Mouse (Mus musculus): ENCODE data around the gene Slc9a5. TPM values are rescaled to one million over a fixed set of nuclear protein-coding genes. Genes with fewer than 3 reads are reported as not detected.
A peak's percentile ranks its signal among the peaks of the same experiment; 100 is the strongest.

The Slc9a5 gene
- total RNA-seq (2022): 10 to 100 TPM; 13.9 to 15.4 (median 14.4) TPM

DNA sequence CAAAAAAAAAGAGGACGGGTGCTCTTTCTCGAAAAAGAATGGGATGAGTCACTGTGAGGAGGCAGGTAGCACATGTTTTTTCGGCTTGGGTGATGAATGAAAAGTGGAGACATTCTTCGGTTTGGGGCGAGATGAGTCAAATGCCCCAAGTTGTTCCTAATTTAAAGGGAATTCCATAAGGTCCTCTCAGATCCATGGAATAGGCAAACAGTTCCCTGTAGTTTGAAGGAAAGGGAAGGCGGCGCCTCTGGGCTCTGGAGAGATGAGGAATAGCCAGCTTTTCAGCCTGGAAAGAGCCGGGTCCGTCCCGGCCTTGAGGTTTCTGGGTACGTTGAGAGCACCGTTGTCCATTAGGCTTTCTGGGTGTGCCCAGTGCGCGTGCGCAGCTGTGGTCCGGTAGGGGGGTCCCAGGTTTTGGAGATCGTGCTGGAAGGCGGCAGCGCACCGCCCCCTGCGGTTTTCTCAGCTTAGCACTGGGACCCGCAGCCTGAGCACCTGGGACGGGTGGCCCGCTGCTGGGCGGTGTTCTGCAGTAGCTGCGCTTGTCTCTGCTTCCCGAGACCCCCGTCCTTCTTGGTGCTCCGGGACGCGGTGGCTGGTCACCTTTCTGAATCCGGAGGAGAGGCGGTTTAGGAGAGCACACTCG is at the start of gene Slc9a5:
Gene Slc9a5, plus strand, starts transcription at position 394 of the 646 bp plus-strand sequence.
- peak in 1 of 2 experiments; percentile 42 for DNase-seq (ENCODE audit: low spot score in 2 of 2)

- DNase-seq (ENCODE audit: low spot score in 2 of 2): no peak
Measured at GRCm38 (mm10) chr8:105299962-105300361, 48.7 kb upstream of the Slc9a5 start.

DNA sequence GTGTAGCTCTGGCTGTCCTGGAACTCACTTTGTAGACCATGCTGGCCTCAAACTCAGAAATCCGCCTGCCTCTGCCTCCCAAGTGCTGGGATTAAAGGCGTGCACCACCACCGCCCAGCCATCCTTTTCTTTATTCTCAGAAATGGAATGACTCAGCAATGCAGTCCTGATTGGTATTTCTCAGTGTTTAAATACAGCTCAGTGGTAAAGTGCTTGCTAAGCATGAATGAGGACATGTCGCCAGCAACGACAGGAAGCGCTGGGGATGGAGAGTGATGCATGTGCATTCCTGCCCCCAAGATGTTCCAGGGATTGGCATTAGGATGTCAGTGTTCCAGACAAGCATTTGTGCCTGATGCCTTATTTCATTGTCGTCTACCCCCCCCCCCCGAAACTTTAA is 45.2 kb upstream of the Slc9a5 start:
- DNase-seq (ENCODE audit: low spot score in 2 of 2): no peak

- DNase-seq (ENCODE audit: low spot score in 2 of 2): no peak
Measured at GRCm38 (mm10) chr8:105303874-105304273, 44.8 kb upstream of the Slc9a5 start.

GRCm38 (mm10) chr8:105304325-105305210 is 44.1 kb upstream of the Slc9a5 start:
- DNase-seq (ENCODE audit: low spot score in 2 of 2): no peak

DNA sequence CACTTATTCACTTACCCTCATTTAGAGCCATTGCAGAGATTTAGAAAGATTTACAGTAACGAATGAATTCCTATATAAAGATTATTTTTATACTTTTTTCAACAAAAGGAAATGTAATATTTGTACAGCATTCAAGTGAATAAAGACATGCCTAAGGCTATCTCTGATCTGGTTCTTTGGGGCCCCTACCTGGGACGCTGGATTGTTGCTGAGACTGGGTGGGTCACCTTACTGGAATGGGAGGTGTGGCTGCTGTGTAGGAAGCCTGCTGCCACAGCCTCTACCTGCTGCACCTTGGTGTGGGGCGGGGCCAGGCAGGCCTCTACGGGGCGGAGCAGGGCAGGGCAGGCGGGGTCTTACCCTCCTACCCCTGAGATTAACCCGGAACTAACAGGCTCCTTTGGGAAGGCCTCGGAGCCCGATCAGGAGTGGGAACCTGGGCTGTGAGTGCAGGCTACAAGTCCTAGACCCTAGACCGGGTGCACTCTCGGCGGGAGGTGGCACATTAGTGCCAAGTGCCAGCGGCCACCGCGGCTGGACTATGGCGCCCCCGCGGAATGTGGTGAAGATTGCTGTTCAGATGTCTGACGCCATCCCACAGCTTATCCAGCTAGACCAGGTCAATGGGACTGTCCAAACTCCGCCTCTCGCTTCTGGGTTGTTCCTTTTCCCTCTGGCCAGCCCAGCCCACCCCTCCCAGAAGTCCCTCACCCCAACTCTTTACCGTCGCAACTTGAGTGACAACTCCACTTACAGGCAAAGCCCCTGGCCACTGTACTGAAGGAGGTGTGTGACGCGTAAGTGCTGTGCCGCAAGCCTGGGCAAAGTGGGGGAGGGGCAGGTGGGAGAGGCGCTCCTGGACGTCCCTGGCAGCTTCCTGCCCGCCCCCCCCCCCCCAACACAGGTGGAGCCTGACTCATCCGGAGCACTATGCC is 43.2 kb upstream of the Slc9a5 start, which contains the start of gene Elmo3:
Gene Elmo3, plus strand, starts transcription at position 391 of the 935 bp plus-strand sequence.
- DNase-seq (ENCODE audit: low spot score in 2 of 2): no peak

DNA sequence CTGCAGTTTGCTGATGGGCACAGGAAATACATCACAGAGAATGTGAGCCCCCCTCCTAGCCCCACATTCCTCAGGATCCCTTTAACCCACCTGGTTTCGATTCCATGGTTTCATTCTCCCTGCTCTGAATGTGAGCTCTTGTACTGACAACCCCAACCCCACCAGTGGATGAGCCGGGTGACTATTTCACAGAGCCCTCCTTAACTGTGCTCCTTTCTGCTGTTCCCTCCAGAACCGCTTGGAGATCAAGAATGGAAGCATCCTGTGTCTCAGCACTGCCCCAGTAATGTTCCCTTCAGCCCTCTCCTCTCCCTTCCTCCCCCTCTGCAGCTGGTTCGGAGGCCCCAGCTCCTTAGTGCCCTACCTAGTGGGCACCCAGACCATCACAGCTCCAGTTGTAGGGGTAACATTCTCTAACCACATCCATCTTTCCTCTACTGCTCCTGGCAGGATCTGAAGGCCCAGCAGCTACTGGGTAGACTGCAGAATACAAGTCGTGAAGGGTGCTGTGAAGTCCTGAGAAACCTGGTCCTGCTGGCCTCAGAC is 42.4 kb upstream of the Slc9a5 start:
- no peak for DNase-seq (ENCODE audit: low spot score in 2 of 2)

DNA sequence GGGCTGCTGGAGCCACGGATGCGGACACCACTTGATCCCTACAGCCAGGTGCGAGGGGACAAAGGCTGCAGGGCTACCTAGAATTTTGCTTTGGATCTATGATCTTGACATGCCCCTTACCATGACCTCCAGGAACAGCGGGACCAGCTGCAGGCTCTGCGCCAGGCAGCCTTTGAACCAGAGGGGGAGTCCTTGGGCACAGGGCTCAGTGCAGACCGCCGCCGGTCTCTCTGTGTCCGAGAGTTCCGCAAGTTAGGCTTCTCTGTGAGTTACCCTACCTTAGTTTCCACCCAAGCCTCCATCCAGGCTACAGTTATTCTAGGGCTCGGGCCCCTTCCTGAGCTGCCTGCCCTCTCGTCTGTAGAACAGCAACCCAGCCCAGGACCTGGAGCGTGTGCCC is 41.0 kb upstream of the Slc9a5 start:
- no peak for DNase-seq (ENCODE audit: low spot score in 2 of 2)

DNA sequence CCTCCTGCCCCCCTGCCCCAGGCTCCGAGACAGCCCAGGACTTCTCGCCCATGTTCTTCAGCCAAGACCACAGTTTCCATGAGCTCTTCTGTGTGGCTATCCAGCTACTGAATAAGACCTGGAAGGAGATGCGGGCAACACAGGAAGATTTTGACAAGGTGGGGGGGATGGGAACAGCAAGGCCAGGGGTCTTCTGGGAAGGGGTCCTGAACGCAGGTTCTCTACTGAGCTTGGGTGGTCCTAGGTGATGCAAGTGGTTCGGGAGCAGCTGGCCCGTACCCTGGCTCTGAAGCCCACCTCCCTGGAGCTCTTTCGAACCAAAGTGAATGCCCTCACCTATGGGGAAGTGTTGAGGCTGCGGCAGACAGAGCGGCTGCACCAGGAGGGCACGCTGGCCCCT is 40.2 kb upstream of the Slc9a5 start:
- no peak for DNase-seq (ENCODE audit: low spot score in 2 of 2)

- DNase-seq (ENCODE audit: low spot score in 2 of 2): no peak
Measured at GRCm38 (mm10) chr8:105309142-105309847, 39.3 kb upstream of the Slc9a5 start.

DNA sequence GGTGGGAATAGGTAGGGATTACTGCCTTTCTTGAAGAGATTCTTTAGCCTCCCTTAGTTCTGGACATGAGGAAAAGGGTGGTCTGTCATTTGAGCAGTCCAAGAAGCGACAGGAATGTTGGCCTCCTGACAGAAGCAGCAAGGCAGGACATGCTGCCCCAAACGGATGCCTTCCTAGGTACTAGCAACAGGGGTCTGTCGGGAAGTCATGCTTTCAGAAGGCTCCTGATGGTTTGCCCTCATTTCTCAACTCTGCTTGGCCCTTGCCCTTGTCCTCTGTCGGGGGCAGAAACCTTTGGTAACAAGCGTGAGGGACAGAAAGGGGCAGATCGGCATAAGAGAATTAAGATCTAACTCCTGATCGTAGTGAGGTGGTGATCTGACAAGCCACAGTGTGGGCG is 38.5 kb upstream of the Slc9a5 start:
- no peak for DNase-seq (ENCODE audit: low spot score in 2 of 2)

GRCm38 (mm10) chr8:105311718-105312117 is 36.9 kb upstream of the Slc9a5 start:
- DNase-seq (ENCODE audit: low spot score in 2 of 2): no peak

GRCm38 (mm10) chr8:105312891-105313481 is 35.7 kb upstream of the Slc9a5 start:
- DNase-seq (ENCODE audit: low spot score in 2 of 2): no peak

DNA sequence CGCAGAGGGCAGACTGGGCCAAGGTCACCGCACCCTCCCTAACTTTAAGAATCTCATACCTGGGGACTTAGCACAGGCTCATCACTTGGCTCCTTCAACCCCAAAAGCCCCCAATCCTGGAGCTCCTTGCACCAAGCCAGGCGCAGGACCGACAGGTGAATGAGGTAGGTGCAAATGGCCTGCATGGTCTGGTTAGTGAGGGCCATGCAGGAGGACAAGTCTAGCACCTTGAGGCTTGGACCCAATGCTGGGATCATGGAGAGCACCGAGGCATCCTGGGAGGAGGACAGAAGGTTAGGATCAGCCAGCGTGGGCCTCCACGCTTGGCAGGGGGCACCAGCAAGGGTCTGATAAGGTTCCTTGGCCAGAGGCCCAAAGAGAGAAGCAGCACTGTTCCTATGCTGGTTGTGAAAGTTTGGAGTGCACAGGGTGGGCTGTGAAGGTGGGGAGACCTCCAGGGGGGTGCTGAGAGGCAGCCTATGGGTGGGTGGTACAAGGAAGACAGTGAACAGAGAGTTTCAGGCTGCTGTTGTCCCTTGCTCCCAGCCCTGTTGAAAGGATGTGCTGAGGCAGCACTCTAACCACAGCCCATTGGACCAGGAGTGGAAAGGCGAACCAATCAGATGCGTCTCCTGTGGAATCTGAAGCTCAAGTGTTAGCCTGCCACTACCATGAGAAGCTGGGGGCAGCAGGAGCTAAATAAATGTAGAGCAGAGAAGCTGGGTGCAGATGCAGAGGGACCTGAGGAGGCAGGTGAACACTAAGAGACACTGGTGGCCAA is 34.8 kb upstream of the Slc9a5 start:
- no peak for DNase-seq (ENCODE audit: low spot score in 2 of 2)

GRCm38 (mm10) chr8:105315073-105315769 is 33.4 kb upstream of the Slc9a5 start:
- no peak for DNase-seq (ENCODE audit: low spot score in 2 of 2)

DNA sequence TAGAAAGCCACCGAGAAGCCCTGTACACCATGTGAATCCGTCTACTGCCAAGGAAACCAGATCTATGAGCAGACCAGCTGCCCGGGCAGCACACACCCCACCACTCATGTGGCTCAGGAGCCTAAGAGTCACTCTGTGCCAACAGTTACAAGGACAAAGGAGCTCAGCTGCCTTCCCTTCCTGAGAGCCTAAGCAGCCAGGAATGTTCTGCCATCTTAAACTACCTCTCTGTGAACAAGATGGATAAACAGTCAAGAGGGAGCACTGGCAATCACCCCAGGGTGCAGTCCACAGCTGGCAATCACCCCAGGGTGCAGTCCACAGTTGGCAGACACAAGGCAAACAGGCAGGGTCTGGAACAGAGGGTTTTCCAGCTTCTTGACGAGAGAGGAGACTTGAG is 30.7 kb upstream of the Slc9a5 start:
- no peak for DNase-seq (ENCODE audit: low spot score in 2 of 2)

GRCm38 (mm10) chr8:105318662-105319190 is 29.9 kb upstream of the Slc9a5 start:
- no peak for DNase-seq (ENCODE audit: low spot score in 2 of 2)

DNA sequence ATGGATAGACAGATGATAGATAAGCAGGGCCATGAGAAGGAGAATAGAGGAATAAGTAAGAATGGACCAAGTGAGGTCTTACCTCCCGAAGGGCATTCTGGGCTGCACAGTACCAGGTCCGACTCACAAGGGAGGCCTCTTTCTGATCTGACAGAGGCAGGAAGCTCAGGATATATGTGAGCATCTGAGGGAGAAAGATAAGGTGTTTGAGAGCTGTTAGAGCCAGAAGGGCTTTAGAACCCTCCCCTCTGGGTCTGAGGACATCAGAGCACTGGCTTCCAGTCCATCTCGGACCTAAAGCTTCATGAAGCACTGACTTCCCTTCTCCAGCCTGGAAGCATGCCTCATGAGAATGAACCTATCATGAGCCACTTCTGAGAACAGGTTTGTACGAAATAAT is 25.5 kb upstream of the Slc9a5 start:
- DNase-seq (ENCODE audit: low spot score in 2 of 2): no peak
